Mouse (Mus musculus) hindbrain, embryonic 12.5 days (tissue): ENCODE data around the gene Smim26. TPM values are rescaled to one million over a fixed set of nuclear protein-coding genes. Genes with fewer than 3 reads are reported as not detected.
"Not testable (repeated sequence)": the region's sequence is repeated elsewhere in the genome, so short reads cannot be mapped to it uniquely, and the experiment has no call there.

Experiments used
- ATAC-seq: fragments of 200-750 bp; cut with Nextera tagmentation; 2 replicates; pipeline ENCODE4 v1.8.0; 2017; ENCODE audit warnings: moderate TSS enrichment; ENCODE audit not compliant: low FRiP score
- H3K27ac ChIP-seq: fragments of 300-500 bp; sonication (generic); 2 replicates; pipeline ENCODE4 v1.5.1; 2016; ENCODE audit warnings: mild to moderate bottlenecking
- H3K27me3 ChIP-seq: fragments of 300-500 bp; sonication (generic); 2 replicates; pipeline ENCODE4 v1.6.1; 2016; ENCODE audit warnings: mild to moderate bottlenecking
- H3K36me3 ChIP-seq: fragments of 300-500 bp; sonication (generic); 2 replicates; pipeline ENCODE4 v1.6.1; 2016; ENCODE audit warnings: mild to moderate bottlenecking
- H3K4me1 ChIP-seq: fragments of 300-500 bp; sonication (generic); 2 replicates; pipeline ENCODE4 v1.6.1; 2016
- H3K4me2 ChIP-seq: fragments of 300-500 bp; sonication (generic); replicated peaks from 2 replicates; pipeline ENCODE4 v1.6.1; 2016; ENCODE audit warnings: mild to moderate bottlenecking
- H3K4me3 ChIP-seq: fragments of 300-500 bp; sonication (generic); 2 replicates; pipeline ENCODE4 v1.5.1; 2016; ENCODE audit warnings: mild to moderate bottlenecking
- H3K9ac ChIP-seq: fragments of 300-500 bp; sonication (generic); 2 replicates; pipeline ENCODE4 v1.6.1; 2016; ENCODE audit warnings: mild to moderate bottlenecking, moderate library complexity
- H3K9me3 ChIP-seq: fragments of 300-500 bp; sonication (generic); replicated peaks from 2 replicates; pipeline ENCODE4 v1.6.1; 2016; ENCODE audit warnings: mild to moderate bottlenecking
- WGBS: fragments of 180-500 bp; shearing (Covaris S2); methylation state at CpG from one replicate; pipeline ENCODE4 v1.1.7; 2016; 5-methylcytosine and 5-hydroxymethylcytosine counted together
- polyA plus RNA-seq: library from polyadenylated mRNA; unstranded; fragments of >200 nt; fragmentation: Nextera tagmentation; extraction: Ambion mirVana; gene quantifications from 2 replicates; pipeline ENCODE4 v1.2.1, GENCODE M21; 2016

Gene Smim26
- polyA plus RNA-seq = 45.1 and 46.2 TPM in 2 replicates

GRCm38 (mm10) chr2:144593951-144594651 lies at the start of gene Smim26:
Gene Smim26, plus strand, starts transcription at chr2:144594054.
- peak within 1 kb of the TSS; percentile 63 for H3K4me3 ChIP-seq
- H3K27ac ChIP-seq = peak within 1 kb of the TSS; percentile 48; the same call in 1 of the 2 replicates

DNA sequence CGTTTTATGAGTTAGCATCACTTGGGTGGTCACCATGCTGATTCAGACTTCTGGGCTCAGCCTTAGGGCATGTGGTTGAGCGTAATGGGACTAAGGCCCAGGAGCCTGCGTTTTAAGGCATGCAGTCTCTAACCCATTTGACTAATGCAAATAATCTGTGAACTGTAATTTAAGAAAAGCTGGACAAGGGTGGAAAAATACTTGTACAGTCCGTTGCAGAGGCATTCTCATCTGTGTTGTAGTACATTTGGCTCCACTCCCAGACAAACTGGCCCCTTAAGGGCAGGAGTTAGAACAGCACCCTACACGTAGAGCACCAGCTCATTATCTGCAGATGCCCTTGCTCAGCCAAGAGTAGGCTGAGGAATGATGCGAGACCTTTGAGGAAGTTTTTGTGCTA lies 49.2 kb upstream of the Smim26 start:
- Histone ChIP-seq H3K9ac (no peak overlapping the region), H3K4me2 (no peak overlapping the region), H3K4me3 (no peak overlapping the region), H3K9me3 (no peaks in the 10 kb centered on the region), H3K27ac (no peak overlapping the region), H3K27me3 (no peaks in the 10 kb centered on the region), H3K36me3 (peaks cover 68% of the 10 kb centered on the region), H3K4me1 (peaks cover 5% of the 10 kb centered on the region)
- WGBS = 90% methylated on average over 6 of the region's 6 CpGs
- no peak for ATAC-seq

More at GRCm38 (mm10) chr2:144593951-144594651, at the start of gene Smim26:
- H3K9ac ChIP-seq = peak within 1 kb of the TSS; percentile 67
- H3K27me3 ChIP-seq = no peaks in the 10 kb centered on the region
- no peaks in the 10 kb centered on the region for H3K4me1 ChIP-seq
- H3K36me3 ChIP-seq = peaks cover 10% of the 10 kb centered on the region; the same call in 1 of the 2 replicates
- WGBS = 2% methylated on average over 31 of the region's 31 CpGs
- peak; percentile 97 for ATAC-seq
- peak within 1 kb of the TSS; percentile 64 for H3K4me2 ChIP-seq
- H3K9me3 ChIP-seq = no peaks in the 10 kb centered on the region

- H3K36me3 ChIP-seq = peaks cover 63% of the 10 kb centered on the region
- 94% methylated on average over 2 of the region's 2 CpGs for WGBS
- H3K9me3 ChIP-seq = no peaks in the 10 kb centered on the region
Observed at GRCm38 (mm10) chr2:144545061-144545460, 48.8 kb upstream of the Smim26 start.

DNA sequence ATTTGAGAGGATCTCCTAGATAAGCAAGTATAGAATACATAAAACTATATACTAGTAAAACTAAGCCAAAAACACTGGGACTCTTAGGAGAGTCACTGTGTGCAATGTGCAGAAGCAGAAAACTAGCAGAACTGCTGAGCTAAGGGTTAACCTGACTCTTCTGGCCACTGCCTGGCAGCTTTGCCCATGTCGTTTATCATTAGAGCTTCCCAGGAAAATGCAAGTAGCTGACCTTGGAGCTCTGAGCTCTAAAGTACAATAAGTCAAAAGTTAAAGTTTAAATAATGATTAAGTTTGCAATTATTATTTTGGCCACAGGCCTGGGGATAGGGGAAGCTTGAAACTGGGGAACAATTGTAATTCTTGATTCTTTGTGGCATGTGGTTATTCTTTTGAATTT lies 48.4 kb upstream of the Smim26 start:
- H3K4me3 ChIP-seq = no peak overlapping the region
- H3K27ac ChIP-seq = no peak overlapping the region
- no peak overlapping the region for H3K4me2 ChIP-seq
- WGBS = 71% methylated on average over 1 of the region's 1 CpGs
- H3K36me3 ChIP-seq = peaks cover 59% of the 10 kb centered on the region
- H3K27me3 ChIP-seq = no peaks in the 10 kb centered on the region
- peaks cover 9% of the 10 kb centered on the region for H3K4me1 ChIP-seq
- no peak overlapping the region for H3K9ac ChIP-seq
- no peak for ATAC-seq
- no peaks in the 10 kb centered on the region for H3K9me3 ChIP-seq

More at GRCm38 (mm10) chr2:144545061-144545460, 48.8 kb upstream of the Smim26 start:
- H3K27me3 ChIP-seq = no peaks in the 10 kb centered on the region
- H3K9ac ChIP-seq = no peak overlapping the region
- no peak overlapping the region for H3K4me3 ChIP-seq
- H3K4me1 ChIP-seq = peaks cover 8% of the 10 kb centered on the region
- no peak overlapping the region for H3K27ac ChIP-seq
- no peak overlapping the region for H3K4me2 ChIP-seq
- ATAC-seq = no peak

GRCm38 (mm10) chr2:144547559-144547958 lies 46.3 kb upstream of the Smim26 start:
- 84% methylated on average over 4 of the region's 4 CpGs for WGBS
- H3K4me2 ChIP-seq = no peak overlapping the region
- no peaks in the 10 kb centered on the region for H3K9me3 ChIP-seq
- no peaks in the 10 kb centered on the region for H3K27me3 ChIP-seq
- no peak overlapping the region for H3K9ac ChIP-seq
- H3K27ac ChIP-seq = no peak overlapping the region
- H3K4me3 ChIP-seq = no peak overlapping the region
- no peak for ATAC-seq
- peaks cover 9% of the 10 kb centered on the region for H3K4me1 ChIP-seq
- H3K36me3 ChIP-seq = peaks cover 46% of the 10 kb centered on the region

DNA sequence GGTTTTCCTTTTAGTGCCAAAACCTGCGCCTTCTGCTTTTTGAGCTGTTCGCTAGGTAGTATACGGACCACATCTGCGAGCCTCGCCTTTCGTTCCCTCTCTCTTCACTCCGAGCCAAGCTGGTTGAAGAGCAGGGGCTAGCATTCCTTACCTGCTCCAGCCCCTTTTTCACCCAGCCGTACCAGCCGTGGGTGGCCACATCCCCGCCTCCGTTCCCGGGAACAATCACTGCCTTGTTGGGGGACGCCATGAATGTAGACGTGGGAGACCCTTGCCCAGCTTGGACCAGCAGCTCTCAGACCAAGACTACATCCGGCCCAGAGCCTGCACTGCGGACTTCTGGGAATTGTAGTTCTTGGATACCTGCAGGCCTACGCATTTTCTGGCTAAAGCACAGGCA lies 43.3 kb upstream of the Smim26 start, which contains the start of gene Rbbp9:
Rbbp9 (minus strand) TSS at position 341 of the 400 bp plus-strand sequence.
- peak within 1 kb of the TSS; percentile 89 for H3K9ac ChIP-seq
- peaks cover 21% of the 10 kb centered on the region for H3K36me3 ChIP-seq
- H3K9me3 ChIP-seq = no peaks in the 10 kb centered on the region
- under 1% methylated on average over 17 of the region's 17 CpGs for WGBS
- peak within 1 kb of the TSS; percentile 60 for H3K4me2 ChIP-seq
- H3K4me3 ChIP-seq = peak within 1 kb of the TSS; percentile 74
- no peaks in the 10 kb centered on the region for H3K27me3 ChIP-seq
- peak; percentile 97 for ATAC-seq
- peaks cover 12% of the 10 kb centered on the region for H3K4me1 ChIP-seq
- H3K27ac ChIP-seq = peak within 1 kb of the TSS; percentile 86

- peaks cover 18% of the 10 kb centered on the region for H3K4me1 ChIP-seq
- no peaks in the 10 kb centered on the region for H3K36me3 ChIP-seq
- no peak overlapping the region for H3K4me2 ChIP-seq
- no peak overlapping the region for H3K4me3 ChIP-seq
- ATAC-seq = no peak
- WGBS = 95% methylated on average over 3 of the region's 3 CpGs
- H3K9ac ChIP-seq = no peak overlapping the region
- H3K27me3 ChIP-seq = no peaks in the 10 kb centered on the region
- H3K27ac ChIP-seq = no peak overlapping the region
- H3K9me3 ChIP-seq = no peaks in the 10 kb centered on the region
Observed at GRCm38 (mm10) chr2:144553905-144554304, 39.9 kb upstream of the Smim26 start.

GRCm38 (mm10) chr2:144555286-144555819 lies 38.5 kb upstream of the Smim26 start:
- Histone ChIP-seq H3K27me3 (no peaks in the 10 kb centered on the region), H3K4me1 (peaks cover 9% of the 10 kb centered on the region), H3K9ac (peak overlapping the region; percentile 74), H3K36me3 (peaks cover 5% of the 10 kb centered on the region; the same call in 1 of the 2 replicates), H3K27ac (peak overlapping the region; percentile 89), H3K4me3 (peak overlapping the region; percentile 72), H3K9me3 (no peaks in the 10 kb centered on the region), H3K4me2 (peak overlapping the region; percentile 67)
- 2% methylated on average over 14 of the region's 14 CpGs for WGBS
- ATAC-seq = no peak

DNA sequence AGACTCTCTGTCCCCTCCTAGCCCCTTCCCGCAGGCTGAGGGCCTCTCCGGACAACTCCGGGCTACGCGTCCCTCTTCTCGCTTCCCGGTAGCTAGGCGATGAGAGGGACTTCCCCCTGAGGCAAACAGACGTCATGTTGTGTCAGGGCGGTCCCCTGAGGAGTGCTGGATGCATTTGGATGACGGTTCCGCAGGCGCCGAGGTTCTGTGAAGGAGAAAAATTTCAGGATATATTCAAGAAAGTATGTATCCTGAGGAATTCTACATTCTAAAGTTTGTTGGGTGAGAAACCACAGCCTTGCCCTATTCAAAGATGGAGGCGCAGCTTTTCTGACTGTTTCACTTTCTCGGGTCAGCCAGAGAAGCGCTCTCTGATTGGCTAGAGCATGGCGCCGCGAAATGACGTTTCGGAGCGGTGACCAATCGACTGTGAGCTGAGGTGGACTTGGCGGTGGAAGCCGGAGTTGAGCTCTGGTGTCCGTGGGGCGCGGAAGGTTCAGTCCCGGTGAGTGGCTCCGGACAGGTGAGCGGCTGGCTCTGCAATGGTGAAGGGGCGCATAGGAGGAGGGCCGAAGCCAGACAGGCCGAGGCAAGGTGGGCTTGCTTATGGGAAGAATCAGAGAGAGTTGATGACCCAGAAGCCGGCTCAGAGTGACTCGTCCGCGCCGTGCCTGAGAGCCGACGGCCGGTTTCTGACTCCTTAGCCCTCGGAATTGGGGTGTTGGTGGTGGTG lies 37.9 kb upstream of the Smim26 start, which contains the start of gene Sec23b:
Sec23b (plus strand) TSS at position 410 of the 733 bp plus-strand sequence.
- H3K4me2 ChIP-seq = peak within 1 kb of the TSS; percentile 67
- peaks cover 9% of the 10 kb centered on the region for H3K4me1 ChIP-seq
- peaks cover 5% of the 10 kb centered on the region; the same call in 1 of the 2 replicates for H3K36me3 ChIP-seq
- peak within 1 kb of the TSS; percentile 89 for H3K27ac ChIP-seq
- H3K9me3 ChIP-seq = no peaks in the 10 kb centered on the region
- H3K4me3 ChIP-seq = peak within 1 kb of the TSS; percentile 72
- H3K9ac ChIP-seq = peak within 1 kb of the TSS; percentile 74
- WGBS = under 1% methylated on average over 44 of the region's 44 CpGs
- peak; percentile 99 for ATAC-seq
- H3K27me3 ChIP-seq = no peaks in the 10 kb centered on the region

- Histone ChIP-seq H3K4me1 (no peaks in the 10 kb centered on the region), H3K27me3 (no peaks in the 10 kb centered on the region), H3K4me2 (no peak overlapping the region), H3K9ac (no peak overlapping the region), H3K9me3 (no peaks in the 10 kb centered on the region), H3K27ac (no peak overlapping the region), H3K36me3 (peaks cover 56% of the 10 kb centered on the region), H3K4me3 (no peak overlapping the region)
- WGBS = 80% methylated on average over 4 of the region's 4 CpGs
- no peak for ATAC-seq
Observed at GRCm38 (mm10) chr2:144588723-144589122, 5.1 kb upstream of the Smim26 start.

GRCm38 (mm10) chr2:144593036-144593435 lies 818 bp upstream of the Smim26 start:
- WGBS = 63% methylated on average over 8 of the region's 8 CpGs
- H3K4me1 ChIP-seq, ATAC-seq, H3K27me3 ChIP-seq, H3K4me3 ChIP-seq, H3K4me2 ChIP-seq, H3K9ac ChIP-seq, H3K9me3 ChIP-seq, H3K27ac ChIP-seq: not testable (repeated sequence)
- H3K36me3 ChIP-seq = peaks cover 21% of the 10 kb centered on the region

DNA sequence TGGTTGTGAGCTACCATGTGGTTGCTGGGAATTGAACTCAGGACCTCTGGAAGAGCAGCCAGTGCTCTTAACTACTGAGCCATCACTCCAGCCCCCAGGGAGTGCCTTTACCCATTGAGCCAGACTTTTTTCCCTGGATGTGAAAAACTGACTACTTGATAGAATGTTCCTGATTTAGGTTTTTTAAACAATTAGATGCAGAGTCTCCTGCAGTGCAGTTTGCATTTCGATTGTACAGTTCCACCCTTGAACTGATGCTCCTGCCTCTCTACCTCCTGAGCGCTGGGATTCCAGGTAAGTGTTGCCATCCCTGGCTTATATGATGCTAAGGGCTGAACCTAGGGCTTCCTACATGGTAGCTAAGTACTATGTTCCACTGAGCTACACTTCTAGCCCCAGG lies 4.2 kb downstream of the Smim26 start:
- Histone ChIP-seq H3K36me3 (0 out of 2 replicates have a peak, but pooled peaks cover 3% of the 10 kb centered on the region), H3K9me3 (no peaks in the 10 kb centered on the region), H3K4me1 (no peaks in the 10 kb centered on the region), H3K27me3 (no peaks in the 10 kb centered on the region), H3K9ac (no peak overlapping the region), H3K4me3 (no peak overlapping the region), H3K27ac (no peak overlapping the region), H3K4me2 (no peak overlapping the region)
- 78% methylated on average over 2 of the region's 2 CpGs for WGBS
- ATAC-seq = no peak
